Mouse (Mus musculus): ENCODE measurements around the gene Nrcam.
A peak's percentile ranks its signal among the peaks of the same experiment; 100 is the strongest.

The Nrcam gene

GRCm38 (mm10) chr12:44509406-44510104 lies 180.9 kb downstream of the Nrcam start:
- DNase-seq (ENCODE audit: low spot score in 2 of 2) = no peak

- no peak for DNase-seq (ENCODE audit: low spot score in 2 of 2)
Measured at GRCm38 (mm10) chr12:44515066-44515465, 186.4 kb downstream of the Nrcam start.

DNA sequence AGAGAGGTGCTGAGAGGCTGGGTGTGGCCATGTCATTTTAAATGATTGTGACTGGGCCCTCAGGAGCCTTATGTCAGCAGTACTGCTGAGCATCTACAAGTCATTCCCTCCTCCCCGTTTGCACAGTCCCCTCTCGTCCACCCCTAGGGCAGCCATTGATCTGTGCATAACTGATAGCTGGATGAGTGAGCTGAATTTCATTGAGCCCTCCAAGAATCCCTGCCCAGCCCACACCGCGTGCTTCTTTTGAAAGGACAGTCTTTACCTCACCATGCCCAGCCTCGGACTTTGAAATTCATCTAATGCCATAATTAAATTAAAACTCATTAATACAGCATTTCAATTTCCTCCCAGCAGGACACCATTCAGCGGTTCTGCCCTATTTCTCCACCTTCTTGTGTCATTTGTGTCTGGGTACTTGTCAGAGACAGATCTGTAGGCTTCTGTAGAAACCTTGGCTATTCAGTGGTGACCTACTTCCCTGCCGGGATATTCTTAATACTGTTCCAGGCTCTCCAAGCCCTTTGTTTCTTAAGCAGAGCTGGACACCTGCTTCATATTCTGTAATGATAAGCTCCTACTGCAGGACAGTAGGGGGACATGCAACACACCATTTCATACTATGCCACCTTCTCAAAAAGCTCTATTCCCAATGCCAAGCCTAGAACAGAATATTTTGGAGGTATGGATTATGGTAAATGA lies 190.9 kb downstream of the Nrcam start:
- DNase-seq (ENCODE audit: low spot score in 2 of 2) = no peak

DNA sequence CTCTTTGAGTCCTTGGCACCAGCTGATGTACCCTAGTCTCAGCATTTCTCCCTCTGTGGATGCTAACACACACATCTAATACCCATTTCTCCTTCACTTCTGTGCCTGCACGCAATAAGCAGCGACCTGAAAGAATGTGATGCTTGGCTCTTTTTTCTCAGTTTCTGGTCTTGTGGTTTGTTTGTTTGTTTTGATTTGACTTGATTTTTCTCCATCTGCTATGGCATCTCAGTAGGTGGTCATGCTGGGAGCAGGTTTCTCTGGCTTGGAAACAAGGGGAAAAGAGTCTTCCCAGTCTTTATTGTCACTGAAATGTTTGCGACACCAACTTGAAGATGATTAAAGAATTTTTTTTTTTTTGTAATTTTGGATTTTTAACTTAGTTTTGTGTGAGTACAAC lies 192.8 kb downstream of the Nrcam start:
- DNase-seq (ENCODE audit: low spot score in 2 of 2) = no peak

DNA sequence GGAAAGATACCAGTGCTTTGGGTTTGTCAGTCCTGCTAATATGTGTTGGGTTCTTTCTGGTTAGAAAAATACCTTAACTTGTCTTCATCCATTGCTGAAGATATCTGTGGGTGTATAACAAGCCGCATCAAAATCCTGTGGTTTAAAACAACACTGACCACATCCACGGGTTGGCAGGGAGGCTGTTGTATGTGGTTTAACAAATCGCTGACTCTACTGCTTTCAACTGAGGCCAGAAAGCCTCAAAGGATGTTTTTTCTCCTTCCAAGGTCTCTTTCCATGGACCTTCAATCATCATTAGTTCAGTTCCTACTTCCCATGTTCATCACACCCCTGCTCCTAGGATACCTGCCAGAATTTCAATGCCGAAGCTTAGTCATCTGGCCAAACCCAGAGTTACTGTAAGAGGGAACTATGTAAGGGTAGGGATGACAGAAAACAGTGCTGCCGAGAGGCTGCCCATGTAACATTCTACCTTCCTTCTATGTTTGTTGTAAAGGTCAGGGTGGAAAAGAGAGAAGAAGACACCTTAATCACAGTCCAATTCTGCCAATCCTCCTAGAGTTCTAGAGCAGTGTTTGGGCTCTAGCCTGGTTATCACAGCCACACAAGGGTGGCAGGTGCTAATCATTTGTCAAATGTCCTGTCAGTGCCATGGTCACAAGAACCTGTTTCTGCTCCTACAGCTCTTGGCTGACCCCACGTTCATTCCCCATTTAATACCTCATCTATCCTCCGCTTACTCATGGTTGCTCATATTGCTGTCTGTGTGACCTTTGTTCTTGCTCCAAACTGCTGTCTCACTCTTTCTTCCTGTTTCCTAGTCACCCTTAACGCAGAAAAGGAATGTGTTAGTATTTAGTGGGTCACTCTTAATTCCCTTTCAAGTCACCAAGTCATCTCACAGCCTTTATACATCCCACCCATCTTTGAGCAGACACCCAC lies 196.2 kb downstream of the Nrcam start:
- DNase-seq (ENCODE audit: low spot score in 2 of 2) = no peak

DNA sequence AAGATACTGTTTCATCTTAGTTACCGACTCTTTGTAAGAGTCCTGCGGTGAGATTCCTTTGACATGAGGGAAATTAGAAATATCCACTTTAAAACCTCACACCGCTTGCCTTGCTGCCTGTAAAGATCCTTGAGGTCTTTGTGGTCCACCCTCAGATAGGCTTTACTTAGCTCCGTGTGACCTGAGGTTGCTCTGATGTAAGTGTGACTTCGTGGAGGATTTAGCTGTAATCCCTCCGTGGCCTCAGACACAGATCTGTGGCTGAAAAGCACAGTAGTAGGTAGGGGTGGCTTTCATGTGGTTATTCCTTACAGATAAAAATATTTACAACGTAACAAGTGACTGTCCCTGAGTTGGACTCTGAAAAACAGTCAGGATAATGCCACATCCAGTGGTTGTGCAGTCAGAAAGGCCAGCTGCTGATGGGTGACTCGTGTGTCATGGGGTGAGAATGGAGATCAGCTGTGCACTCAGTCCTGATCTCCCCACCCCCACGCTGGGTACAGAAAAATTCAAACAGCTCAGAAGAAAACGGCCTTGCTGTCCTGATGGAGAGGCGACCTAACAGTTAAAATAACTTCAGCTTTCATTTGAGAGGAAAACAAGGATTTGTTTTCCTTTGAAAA lies 199.8 kb downstream of the Nrcam start:
- no peak for DNase-seq (ENCODE audit: low spot score in 2 of 2)

GRCm38 (mm10) chr12:44532337-44533113 lies 203.8 kb downstream of the Nrcam start:
- DNase-seq (ENCODE audit: low spot score in 2 of 2) = peak in 1 of 2 experiments; percentile 35

- no peak for DNase-seq (ENCODE audit: low spot score in 2 of 2)
Measured at GRCm38 (mm10) chr12:44534100-44534633, 205.5 kb downstream of the Nrcam start.

DNA sequence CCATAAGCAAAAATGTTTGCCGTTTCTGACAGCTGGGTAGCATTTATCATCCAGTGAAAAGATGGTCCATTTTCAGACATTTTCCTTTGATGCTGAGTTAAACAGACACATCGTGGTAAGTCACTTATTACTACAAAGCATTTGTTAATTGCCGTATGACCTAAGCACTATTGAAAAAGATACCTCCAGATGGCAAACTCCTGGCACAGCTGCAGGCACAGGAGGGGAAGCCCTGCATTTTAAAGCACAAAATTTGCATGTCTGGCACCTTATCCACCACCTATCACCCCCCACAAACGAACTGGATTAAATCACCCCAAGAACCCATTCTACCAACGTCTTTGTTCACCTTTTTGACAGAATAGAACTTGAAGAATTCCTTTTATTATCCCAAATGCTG lies 206.9 kb downstream of the Nrcam start:
- DNase-seq (ENCODE audit: low spot score in 2 of 2) = no peak

DNA sequence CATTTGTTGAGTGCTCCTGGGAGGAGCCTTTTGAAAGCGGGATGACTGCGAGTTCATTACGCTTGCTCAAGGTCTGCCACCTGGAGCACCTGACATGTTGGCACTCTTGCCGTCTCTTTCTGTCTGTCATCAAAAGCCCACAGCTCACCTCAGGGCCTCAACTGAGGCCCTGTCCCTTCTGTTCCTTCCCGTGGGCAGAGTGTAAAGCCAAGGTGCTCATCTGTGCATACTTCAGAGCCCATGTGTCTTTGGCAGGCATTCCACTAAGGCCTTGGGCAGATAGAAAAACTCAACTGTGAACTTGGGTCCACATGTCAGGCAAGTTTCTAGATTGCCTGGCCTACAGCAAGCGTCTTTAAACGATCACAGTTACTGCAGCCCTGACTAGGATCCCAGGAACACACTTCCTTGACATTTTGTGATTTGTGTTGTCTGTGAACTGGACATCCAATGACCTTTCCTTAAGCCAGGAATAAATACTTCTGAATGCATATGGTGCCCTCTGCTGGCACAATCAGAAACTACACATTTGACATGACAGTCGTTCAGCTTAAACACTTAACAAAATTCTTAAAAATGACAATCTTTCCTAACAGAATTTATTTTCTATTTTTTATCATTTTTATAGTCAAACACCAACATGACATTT lies 219.2 kb downstream of the Nrcam start:
- DNase-seq (ENCODE audit: low spot score in 2 of 2) = peak; percentile 77 to 86

- DNase-seq (ENCODE audit: low spot score in 2 of 2) = no peak
Measured at GRCm38 (mm10) chr12:44548465-44548864, 219.8 kb downstream of the Nrcam start.

GRCm38 (mm10) chr12:44551614-44552013 lies 222.9 kb downstream of the Nrcam start:
- no peak for DNase-seq (ENCODE audit: low spot score in 2 of 2)

DNA sequence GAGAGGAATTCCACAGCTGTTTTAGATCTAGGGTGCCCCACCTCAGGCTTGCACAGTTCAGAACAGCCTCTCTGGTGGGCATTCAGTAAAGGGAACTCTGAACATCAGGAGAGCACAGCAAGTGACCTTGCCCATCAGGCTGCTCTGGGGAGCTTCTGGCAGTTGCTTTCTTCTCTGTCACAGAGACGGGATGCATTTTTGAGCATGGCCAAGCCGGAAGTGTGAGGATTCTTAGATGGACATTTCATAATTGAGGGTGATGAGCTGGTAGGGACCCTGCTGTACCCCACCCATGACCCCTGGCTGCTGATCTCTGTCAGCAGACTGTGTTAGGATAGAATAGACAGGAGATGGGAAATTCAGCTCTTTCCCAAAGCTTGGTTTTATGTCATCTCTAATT lies 225.4 kb downstream of the Nrcam start:
- no peak for DNase-seq (ENCODE audit: low spot score in 2 of 2)

GRCm38 (mm10) chr12:44554808-44555207 lies 226.1 kb downstream of the Nrcam start:
- no peak for DNase-seq (ENCODE audit: low spot score in 2 of 2)

DNA sequence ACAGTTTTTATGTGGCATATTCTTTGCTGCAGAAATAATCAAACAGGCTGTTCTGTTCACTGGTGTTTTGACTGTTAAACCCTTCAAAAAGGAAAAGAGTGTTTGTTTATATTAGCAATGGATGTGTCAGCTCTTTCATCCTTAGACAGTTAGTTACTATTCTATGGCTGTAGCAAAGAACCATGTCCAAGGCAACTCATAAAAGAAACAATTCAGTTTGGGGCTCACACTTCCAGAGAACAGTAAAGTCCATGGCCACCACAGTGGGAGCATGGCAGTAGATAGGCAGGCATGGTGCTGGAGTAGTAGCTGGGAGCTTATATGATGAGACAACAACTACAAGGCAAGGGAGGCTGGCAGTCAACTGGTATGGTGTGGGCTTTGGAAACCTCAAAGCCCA lies 231.3 kb downstream of the Nrcam start:
- DNase-seq (ENCODE audit: low spot score in 2 of 2) = no peak

- DNase-seq (ENCODE audit: low spot score in 2 of 2) = no peak
Measured at GRCm38 (mm10) chr12:44570070-44570469, 241.4 kb downstream of the Nrcam start.

DNA sequence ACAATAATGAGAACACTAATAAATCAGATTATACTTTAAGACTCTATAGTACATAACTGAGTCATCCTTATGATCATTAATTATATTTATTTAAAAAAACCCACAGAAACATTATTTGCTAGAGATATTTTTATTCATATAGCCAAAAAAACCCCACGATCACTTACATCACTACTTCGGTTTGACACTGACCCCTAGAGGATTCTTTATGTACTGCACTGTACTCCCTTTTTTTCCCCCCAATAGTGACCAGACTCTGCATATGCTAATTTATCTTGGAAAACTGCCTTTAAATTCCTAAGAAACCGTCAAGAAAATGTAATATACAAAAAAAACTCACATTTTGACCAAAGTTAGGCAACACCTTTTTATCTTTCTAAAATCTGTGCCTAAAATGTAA lies 244.0 kb downstream of the Nrcam start:
- DNase-seq (ENCODE audit: low spot score in 2 of 2) = no peak

GRCm38 (mm10) chr12:44574167-44574566 lies 245.5 kb downstream of the Nrcam start:
- DNase-seq (ENCODE audit: low spot score in 2 of 2) = peak in 1 of 2 experiments; percentile 26

- peak; percentile 50 to 75 for DNase-seq (ENCODE audit: low spot score in 2 of 2)
Measured at GRCm38 (mm10) chr12:44601410-44602149, 272.9 kb downstream of the Nrcam start.

Measured in frontal cortex, postnatal 36 days (tissue).